Mouse (Mus musculus) embryo, embryonic 10.5 days (tissue): Measurements from ENCODE around the gene Mrgprh.

Experiments
- DNase-seq: peaks from one replicate; pipeline ENCODE4 v3.0.0-alpha.2; 2015; ENCODE audit warnings: low spot score

Mrgprh gene

GRCm38 (mm10) chr17:12875734-12876133 lies at the start of gene Mrgprh:
TSS of gene Mrgprh (plus strand) at chr17:12876034.
- DNase-seq: no peak

GRCm38 (mm10) chr17:12830351-12830750 lies 45.5 kb upstream of the Mrgprh start:
- DNase-seq: no peak

- DNase-seq: no peak
Observed at GRCm38 (mm10) chr17:12832231-12832630, 43.6 kb upstream of the Mrgprh start.

GRCm38 (mm10) chr17:12832657-12833056 lies 43.2 kb upstream of the Mrgprh start:
- DNase-seq: no peak

- DNase-seq: no peak
Observed at GRCm38 (mm10) chr17:12834317-12834716, 41.5 kb upstream of the Mrgprh start.

- DNase-seq: peak; percentile 20
Observed at GRCm38 (mm10) chr17:12834826-12835225, 41.0 kb upstream of the Mrgprh start.

- no peak for DNase-seq
Observed at GRCm38 (mm10) chr17:12835738-12836137, 40.1 kb upstream of the Mrgprh start.

GRCm38 (mm10) chr17:12839475-12840267 lies 36.2 kb upstream of the Mrgprh start:
- no peak for DNase-seq

- no peak for DNase-seq
Observed at GRCm38 (mm10) chr17:12843826-12844225, 32.0 kb upstream of the Mrgprh start.

GRCm38 (mm10) chr17:12844540-12844939 lies 31.3 kb upstream of the Mrgprh start:
- DNase-seq: no peak

- DNase-seq: no peak
Observed at GRCm38 (mm10) chr17:12845862-12846261, 30.0 kb upstream of the Mrgprh start.

- DNase-seq: no peak
Observed at GRCm38 (mm10) chr17:12846474-12846873, 29.4 kb upstream of the Mrgprh start.

GRCm38 (mm10) chr17:12847736-12848135 lies 28.1 kb upstream of the Mrgprh start:
- DNase-seq: no peak

- no peak for DNase-seq
Observed at GRCm38 (mm10) chr17:12849778-12850382, 26.0 kb upstream of the Mrgprh start.

GRCm38 (mm10) chr17:12851689-12852088 lies 24.1 kb upstream of the Mrgprh start:
- no peak for DNase-seq

GRCm38 (mm10) chr17:12853821-12854220 lies 22.0 kb upstream of the Mrgprh start:
- no peak for DNase-seq

GRCm38 (mm10) chr17:12854386-12854785 lies 21.4 kb upstream of the Mrgprh start:
- no peak for DNase-seq

- no peak for DNase-seq
Observed at GRCm38 (mm10) chr17:12857395-12857794, 18.4 kb upstream of the Mrgprh start.

- DNase-seq: peak; percentile 55
Observed at GRCm38 (mm10) chr17:12858072-12858471, 17.8 kb upstream of the Mrgprh start.

GRCm38 (mm10) chr17:12859006-12859520 lies 16.8 kb upstream of the Mrgprh start:
- DNase-seq: no peak

- no peak for DNase-seq
Observed at GRCm38 (mm10) chr17:12864111-12864510, 11.7 kb upstream of the Mrgprh start.

GRCm38 (mm10) chr17:12865407-12865806 lies 10.4 kb upstream of the Mrgprh start:
- DNase-seq: no peak

GRCm38 (mm10) chr17:12866853-12867252 lies 9.0 kb upstream of the Mrgprh start:
- DNase-seq: no peak
